Mouse (Mus musculus): ENCODE data around the gene Fgfr4.

- TF ChIP-seq CTCF (IDR thresholded peaks at IDR 0.05; ENCODE audit: extremely low read depth, insufficient read depth, low read length): no peak
- no peak for TF ChIP-seq POLR2A (IDR thresholded peaks at IDR 0.05; ENCODE audit: extremely low read depth, insufficient read depth, low read length)
These were observed 27.5 kb upstream of the Fgfr4 start for GRCm38 (mm10) chr13:55124903-55125302.

All from cortical plate, adult 2 months (tissue).